Mouse (Mus musculus): ENCODE data around the gene Amz1.

DNA sequence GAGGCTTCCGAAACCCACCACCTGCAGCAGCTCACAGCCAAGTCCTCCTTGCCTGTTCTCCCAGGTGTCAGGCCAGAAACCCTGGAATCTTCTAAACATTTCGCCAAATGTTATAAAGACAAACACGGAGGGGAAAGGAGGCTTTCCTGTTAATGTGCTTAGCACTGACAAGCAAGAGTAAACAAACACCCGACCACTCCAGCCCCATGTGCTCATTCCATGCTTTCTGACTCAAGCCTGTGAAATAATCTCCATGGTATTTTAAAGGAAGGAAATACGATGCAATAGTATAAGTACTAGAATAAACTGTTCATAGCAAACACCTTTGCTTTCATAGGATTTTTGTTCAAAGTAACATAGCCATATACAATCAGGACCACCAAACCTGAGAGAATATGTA lies 68.3 kb downstream of the Amz1 start:
- TF ChIP-seq POLR2A (IDR thresholded peaks at IDR 0.05; ENCODE audit: low read depth, low read length) (no peak), CTCF (IDR thresholded peaks at IDR 0.05; ENCODE audit: extremely low read depth, insufficient read depth, insufficient read length, insufficient replicate concordance) (no peak)
